Mouse (Mus musculus) T-cell, adult 2 months (primary cell): ENCODE data around the gene Tyw1.

ENCODE experiments used
- DNase-seq: peaks from one replicate; pipeline ENCODE4 v3.0.0; 2022; ENCODE audit warnings: low spot score

Tyw1 gene

GRCm38 (mm10) chr5:130314926-130315325 lies 59.5 kb downstream of the Tyw1 start:
- no peak for DNase-seq

- DNase-seq = no peak
These were observed 60.9 kb downstream of the Tyw1 start for GRCm38 (mm10) chr5:130316321-130316720.

- DNase-seq = no peak
These were observed 64.4 kb downstream of the Tyw1 start for GRCm38 (mm10) chr5:130319783-130320182.

GRCm38 (mm10) chr5:130320485-130320884 lies 65.1 kb downstream of the Tyw1 start:
- no peak for DNase-seq

- no peak for DNase-seq
These were observed 70.1 kb downstream of the Tyw1 start for GRCm38 (mm10) chr5:130325486-130325885.

- DNase-seq = no peak
These were observed 72.3 kb downstream of the Tyw1 start for GRCm38 (mm10) chr5:130327615-130328263.

- DNase-seq = no peak
These were observed 72.9 kb downstream of the Tyw1 start for GRCm38 (mm10) chr5:130328366-130328765.

GRCm38 (mm10) chr5:130329889-130330288 lies 74.5 kb downstream of the Tyw1 start:
- no peak for DNase-seq

GRCm38 (mm10) chr5:130330801-130331200 lies 75.4 kb downstream of the Tyw1 start:
- no peak for DNase-seq

- DNase-seq = no peak
These were observed 75.8 kb downstream of the Tyw1 start for GRCm38 (mm10) chr5:130331206-130331605.

GRCm38 (mm10) chr5:130333566-130333965 lies 78.1 kb downstream of the Tyw1 start:
- no peak for DNase-seq

GRCm38 (mm10) chr5:130333971-130334370 lies 78.6 kb downstream of the Tyw1 start:
- no peak for DNase-seq

- no peak for DNase-seq
These were observed 80.0 kb downstream of the Tyw1 start for GRCm38 (mm10) chr5:130335462-130335861.

- DNase-seq = no peak
These were observed 85.2 kb downstream of the Tyw1 start for GRCm38 (mm10) chr5:130340656-130341055.

- DNase-seq = no peak
These were observed 89.6 kb downstream of the Tyw1 start for GRCm38 (mm10) chr5:130344999-130345398.

GRCm38 (mm10) chr5:130345871-130346270 lies 90.5 kb downstream of the Tyw1 start:
- no peak for DNase-seq

- DNase-seq = no peak
These were observed 99.8 kb downstream of the Tyw1 start for GRCm38 (mm10) chr5:130355223-130355622.

- DNase-seq = no peak
These were observed 107.7 kb downstream of the Tyw1 start for GRCm38 (mm10) chr5:130363111-130363510.

- DNase-seq = no peak
These were observed 108.4 kb downstream of the Tyw1 start for GRCm38 (mm10) chr5:130363773-130364172.

GRCm38 (mm10) chr5:130368236-130368635 lies 112.8 kb downstream of the Tyw1 start:
- DNase-seq = no peak

GRCm38 (mm10) chr5:130369237-130369636 lies 113.8 kb downstream of the Tyw1 start, which contains the start of gene Caln1:
Caln1 (plus strand) TSS chr5:130369455.
- DNase-seq = no peak

GRCm38 (mm10) chr5:130375411-130375810 lies 120.0 kb downstream of the Tyw1 start:
- no peak for DNase-seq

- no peak for DNase-seq
These were observed 128.9 kb downstream of the Tyw1 start, which contains the start of gene A330070K13Rik for GRCm38 (mm10) chr5:130384222-130384912. A330070K13Rik (minus strand) TSS chr5:130384631.

- DNase-seq = no peak
These were observed 131.0 kb downstream of the Tyw1 start for GRCm38 (mm10) chr5:130386418-130386817.
